Mouse (Mus musculus) cerebellum, postnatal 14 days (tissue): ENCODE results near the gene Srgn.
A peak's percentile ranks its signal among the peaks of the same experiment; 100 is the strongest.

Experiments used
- DNase-seq, 2 experiments: peaks; one replicate each; pipeline ENCODE4 v3.0.0; 2021; ENCODE audit warnings: mixed read lengths in 2 of 2

Gene Srgn

GRCm38 (mm10) chr10:62527351-62527750 is at the start of gene Srgn:
Gene Srgn (minus strand): TSS chr10:62527451.
- no peak for DNase-seq

DNA sequence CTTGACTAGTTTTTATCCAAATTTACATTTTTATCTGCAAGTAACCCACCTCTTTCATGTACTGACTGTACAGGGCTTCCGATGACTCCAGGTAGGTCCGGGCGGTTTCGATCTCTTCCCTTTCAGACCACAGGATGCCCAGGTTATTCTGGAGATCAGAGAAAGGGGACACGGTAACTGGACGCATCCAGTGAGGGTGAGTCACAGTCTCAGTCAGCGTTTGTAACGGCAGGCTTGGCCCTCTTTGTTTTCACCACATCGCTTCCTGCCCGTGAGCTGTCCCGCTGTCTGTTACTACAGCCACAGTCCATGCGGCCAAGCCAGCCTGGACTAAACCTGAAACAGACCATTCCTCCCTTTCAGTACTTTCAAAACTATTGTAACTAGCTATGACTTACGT is 47.8 kb upstream of the Srgn start:
- DNase-seq: no peak

DNA sequence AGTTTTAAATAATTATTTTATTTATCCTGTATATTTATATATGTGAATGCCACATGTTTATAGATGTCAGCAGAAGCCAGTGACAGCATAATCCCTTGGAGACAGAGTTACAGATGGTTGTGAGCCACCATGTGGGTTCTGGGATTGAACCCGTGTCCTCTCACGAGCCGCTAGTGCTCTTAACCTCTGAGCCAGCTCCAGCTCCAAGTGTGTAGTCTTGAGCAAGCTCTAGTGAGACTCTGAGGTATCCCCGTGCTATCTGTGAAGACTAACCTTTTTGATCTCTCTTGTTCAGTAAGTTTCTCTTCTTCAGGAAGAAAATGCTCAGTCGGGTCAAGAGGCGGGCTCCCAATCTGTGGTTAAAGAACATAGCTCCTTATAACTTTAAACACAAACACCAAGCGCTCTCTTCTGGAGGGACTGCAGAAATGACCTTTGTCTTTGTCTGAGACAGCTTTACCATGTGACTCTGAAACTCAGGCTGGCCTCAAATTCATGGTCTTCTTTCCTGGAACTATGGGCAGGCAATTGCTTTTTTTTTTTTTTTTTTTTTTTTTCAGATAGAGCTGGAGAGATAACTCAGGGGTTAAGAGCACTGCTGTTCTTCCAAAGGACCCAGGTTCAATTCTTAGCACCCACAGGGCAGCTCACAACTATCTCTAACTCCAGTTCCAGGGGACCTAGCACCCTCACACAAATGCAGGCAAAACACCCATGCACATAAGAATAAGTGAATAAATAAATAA is 43.0 kb upstream of the Srgn start:
- DNase-seq: no peak

GRCm38 (mm10) chr10:62568861-62569260 is 41.6 kb upstream of the Srgn start:
- no peak for DNase-seq

DNA sequence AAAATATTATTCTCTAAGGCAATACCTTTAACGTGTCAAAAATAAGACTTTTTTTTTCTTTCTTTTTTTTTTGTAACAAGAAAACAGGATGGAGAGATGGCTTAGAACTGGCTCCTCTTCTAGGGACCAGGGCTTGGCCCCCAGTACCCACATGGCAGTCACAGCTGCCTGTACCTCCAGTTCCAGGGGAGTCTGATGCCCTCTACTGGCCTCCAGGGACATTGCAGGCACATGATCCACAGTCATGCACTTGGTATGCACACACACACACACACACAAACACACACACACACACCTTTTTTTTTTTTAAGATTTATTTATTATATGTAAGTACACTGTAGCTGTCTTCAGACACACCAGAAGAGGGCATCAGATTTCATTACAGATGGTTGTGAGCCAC is 30.5 kb upstream of the Srgn start:
- peak; percentile 13 to 30 for DNase-seq

DNA sequence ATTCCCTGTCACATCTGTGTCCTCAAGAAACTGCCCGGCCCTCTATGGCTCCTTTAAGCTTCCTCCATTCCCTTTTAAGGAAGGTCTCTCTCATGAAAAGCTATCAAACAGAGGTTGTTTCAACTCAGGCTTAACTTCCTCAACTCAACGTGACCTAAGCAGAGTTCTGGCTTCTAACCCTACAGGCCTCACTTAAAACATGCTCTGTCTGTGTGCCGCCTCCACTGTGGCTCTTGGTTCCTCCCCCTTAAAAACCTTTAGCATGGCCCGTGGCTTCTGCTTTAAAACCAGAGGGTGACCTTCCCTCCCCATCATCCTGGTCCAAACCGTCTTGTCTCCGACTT is 29.3 kb upstream of the Srgn start:
- DNase-seq: no peak

GRCm38 (mm10) chr10:62555705-62556557 is 28.7 kb upstream of the Srgn start:
- no peak for DNase-seq

DNA sequence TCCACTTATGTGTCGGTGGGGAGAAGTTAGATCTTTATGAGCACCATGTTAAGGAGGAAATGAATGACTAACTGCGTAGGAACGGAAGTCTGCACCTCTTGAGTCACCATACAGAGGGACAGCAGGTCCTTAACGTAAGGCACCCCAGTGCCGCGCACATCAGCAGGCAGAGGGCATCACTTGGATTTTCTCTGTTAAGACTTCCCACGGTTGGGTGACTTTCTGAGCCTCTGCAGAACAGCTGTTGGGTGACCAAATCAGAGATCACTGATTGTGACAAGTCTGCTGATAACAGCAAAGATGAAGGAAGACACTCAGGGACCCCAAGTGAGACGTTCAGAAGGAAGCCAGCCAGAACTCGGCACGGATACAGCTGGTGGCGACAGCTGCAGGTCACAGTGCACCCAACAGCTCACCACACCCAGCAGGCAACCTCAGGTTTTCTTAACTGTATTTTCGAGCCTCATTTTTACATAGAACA is 26.4 kb upstream of the Srgn start:
- DNase-seq: no peak

DNA sequence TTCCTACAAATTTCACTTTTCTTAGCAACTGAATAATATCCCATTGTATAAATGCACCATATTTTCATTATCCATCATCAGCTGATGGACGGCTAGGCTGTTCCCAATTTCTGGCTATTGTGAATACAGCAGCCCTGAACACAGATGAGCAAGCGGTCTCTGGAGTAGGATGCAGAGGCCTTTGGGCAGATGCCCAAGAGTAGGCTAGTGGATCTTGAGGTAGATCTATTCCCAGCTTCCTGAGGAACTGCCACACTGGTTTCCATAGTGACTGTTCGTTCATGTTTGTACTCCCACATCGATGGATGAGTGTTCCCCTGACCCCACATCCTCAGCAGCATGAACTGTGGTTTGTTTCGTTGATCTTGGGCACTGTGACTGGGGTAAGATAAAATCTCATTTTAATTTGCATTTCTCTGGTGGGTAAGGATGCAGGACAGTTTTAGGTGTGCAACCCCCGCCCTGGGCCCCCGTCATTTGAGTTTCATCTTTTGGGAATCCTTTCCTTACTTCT is 23.6 kb upstream of the Srgn start:
- no peak for DNase-seq

DNA sequence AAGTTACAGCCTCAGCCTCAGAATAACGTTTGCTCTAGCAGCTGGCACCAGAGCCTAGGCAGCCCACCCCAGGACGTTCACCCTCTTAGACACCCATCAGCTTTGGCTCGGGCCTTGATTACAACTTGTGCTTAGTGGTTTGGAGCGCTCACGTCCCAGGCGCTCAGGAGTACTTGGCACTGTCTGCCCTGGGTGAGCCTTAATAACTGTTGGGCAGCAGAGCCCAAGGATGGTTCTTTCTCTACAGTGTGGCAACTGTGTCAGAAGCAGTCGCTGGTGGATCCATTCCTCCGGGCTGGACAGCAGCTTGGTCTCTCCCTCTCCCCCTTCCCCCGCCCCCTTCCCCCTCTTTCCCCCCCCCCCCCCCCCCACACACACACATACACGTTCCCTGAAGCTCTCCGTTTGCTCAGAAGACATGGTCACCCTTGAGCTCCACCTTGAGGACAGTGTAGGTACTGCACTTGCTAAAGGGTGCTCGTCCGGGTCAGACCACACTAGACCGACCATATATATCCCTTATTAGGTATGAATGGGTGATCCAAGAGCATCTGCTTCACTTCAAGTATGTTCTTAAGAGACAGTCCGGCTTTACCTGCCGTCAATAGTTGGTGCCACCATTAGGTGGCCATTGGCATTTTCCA is 22.4 kb upstream of the Srgn start:
- peak; percentile 79 to 85 for DNase-seq

GRCm38 (mm10) chr10:62546441-62546840 is 19.2 kb upstream of the Srgn start:
- no peak for DNase-seq

DNA sequence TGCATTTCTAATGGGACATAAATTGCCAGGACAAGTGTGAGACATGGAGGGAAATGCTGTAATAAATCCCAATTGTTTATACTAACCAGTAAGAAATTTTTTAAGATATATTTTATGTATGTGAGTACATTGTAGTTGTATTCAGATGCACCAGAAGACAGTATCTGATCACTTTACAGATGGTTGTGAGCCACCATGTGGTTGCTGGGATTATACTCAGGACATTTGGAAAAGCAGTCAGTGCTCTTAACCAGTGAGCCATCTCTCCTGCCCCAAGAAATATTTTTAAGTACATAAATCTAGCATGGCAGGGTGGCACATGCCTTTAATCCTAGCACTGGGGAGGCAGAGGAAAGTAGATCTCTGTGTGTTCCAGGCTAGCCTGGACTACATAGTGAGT is 18.5 kb upstream of the Srgn start:
- no peak for DNase-seq

GRCm38 (mm10) chr10:62544316-62544715 is 17.1 kb upstream of the Srgn start:
- no peak for DNase-seq

- DNase-seq: no peak
These were observed 16.2 kb upstream of the Srgn start for GRCm38 (mm10) chr10:62543399-62543808.

DNA sequence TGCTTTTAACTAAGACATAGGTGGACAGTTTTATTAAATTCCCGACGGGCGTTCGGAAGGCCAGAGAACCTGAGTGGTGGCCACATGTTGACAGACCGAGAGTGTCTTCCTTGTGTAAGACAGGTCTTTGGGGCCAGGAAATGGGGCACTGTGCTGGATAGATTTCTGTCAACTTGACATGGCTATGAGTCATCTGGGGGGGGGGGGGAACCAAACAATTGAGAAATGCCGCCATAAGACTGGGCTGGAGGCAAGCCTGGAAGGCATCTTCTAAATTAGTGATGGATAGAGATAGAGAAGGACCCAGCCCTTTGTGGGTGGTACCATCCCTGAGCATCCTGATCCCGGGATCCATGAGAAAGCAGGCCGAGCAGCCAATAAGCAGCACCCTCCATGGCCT is 15.7 kb upstream of the Srgn start:
- no peak for DNase-seq

- DNase-seq: no peak
These were observed 15.3 kb upstream of the Srgn start for GRCm38 (mm10) chr10:62542507-62542906.

- no peak for DNase-seq
These were observed 14.2 kb upstream of the Srgn start for GRCm38 (mm10) chr10:62541499-62541898.

DNA sequence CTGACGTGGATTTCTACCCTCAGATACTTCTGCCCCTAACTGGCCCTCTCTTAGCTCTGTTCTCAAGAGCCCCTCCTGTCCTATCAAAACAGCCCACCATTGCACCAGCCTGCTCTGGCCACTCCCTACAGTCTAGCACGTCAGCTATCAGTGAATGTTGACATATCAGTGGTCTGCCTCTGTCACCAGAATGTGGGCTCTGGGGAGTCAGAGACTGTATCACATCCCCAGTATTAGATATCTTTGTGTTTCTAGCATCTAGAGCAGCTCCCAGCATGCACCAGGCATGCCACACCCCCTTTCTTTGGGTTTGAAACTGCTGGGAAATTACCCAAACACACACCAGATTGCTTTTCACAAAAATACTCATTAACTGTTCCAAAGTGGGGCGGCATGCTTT is 13.5 kb upstream of the Srgn start:
- DNase-seq: no peak

DNA sequence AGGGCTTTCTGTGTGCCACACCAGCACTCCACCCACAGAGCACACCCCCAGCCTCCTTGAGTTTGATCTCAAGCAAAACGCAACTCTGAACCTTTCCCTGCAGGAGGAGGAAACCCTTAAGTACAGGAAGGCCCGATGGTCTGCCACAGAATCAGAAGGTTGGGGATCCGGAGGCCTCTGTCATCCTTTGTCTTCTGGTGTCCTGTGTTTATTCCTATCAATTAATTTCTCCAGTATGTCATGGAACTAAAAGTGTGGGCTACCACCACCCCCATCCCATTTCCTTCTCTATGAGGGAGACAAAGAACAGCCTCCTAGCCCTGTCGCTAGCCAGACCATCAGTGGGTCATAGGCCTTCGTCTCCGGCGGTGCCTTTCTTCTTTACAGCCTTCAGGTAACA is 7.3 kb upstream of the Srgn start:
- no peak for DNase-seq

DNA sequence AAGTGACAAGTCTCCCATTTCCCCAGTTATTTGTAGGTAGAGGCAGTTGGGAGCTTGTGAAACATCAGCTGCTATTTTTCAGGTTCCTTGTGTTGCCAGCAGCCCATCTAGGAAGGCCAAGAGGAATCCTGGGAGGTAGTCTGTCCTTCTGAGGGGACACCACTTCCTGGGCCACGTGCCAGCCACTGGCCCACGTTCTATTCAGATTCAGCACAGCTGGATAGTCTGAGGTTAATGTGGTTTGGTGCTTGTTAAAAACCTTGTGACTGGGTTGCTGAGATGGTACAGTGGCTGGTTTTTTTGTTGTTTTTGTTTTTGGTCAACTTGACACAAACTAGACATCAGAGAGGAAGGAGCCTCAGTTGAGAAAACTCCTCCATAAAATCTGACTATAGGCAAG is 5.6 kb upstream of the Srgn start:
- DNase-seq: no peak

DNA sequence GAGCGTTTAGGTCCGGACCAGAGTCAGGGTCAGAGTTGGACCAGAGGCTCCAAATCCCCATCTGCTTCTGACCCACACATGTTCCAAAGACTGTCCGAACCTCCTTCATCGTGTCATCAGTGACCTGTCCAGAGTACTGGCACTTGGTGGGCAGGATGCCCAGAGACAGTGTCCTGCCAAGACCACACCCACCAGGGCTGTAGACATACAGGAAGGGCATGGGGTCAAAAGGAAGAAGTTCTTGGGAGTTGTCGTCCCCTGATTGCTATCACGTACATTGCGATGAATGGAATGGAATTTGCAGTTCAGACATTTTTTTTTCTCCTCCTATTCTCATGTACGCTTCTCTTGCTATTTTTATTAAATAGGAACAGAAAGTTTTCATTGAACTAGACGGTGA is 2.9 kb upstream of the Srgn start:
- peak in 1 of 2 experiments; percentile 10 for DNase-seq

DNA sequence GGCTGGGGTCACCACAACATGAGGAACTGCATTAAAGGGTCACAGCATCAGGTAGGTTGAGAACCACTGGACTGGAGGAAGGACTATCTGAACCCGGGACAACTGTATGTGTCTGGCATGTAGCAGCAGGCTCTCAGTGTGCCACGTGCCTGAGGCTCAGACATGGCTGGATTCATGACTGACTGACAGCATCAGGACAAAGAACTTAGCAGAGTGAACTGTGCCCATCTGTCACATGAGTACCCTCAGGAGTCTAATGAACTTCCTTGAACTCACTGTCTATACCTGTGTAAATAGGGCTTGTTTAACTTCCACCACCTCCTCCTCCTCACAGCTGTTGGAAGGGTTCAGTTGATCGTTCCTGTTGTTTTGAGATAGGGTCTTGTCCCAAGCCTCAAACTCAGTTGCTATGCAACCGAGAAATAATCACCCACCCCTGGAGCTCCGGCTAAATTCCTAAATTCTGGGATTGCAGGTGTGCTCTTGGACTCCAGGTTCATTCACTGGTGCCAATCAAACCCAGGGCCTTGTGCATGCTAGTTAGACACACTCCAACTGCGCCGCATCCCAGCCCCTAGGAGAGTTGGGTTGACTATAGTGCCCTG is 4.8 kb downstream of the Srgn start:
- DNase-seq: no peak

GRCm38 (mm10) chr10:62521763-62522162 is 5.5 kb downstream of the Srgn start:
- DNase-seq: no peak
